Mouse (Mus musculus) MEL (cell line): Measurements from ENCODE around the gene Naaladl2. TPM values are rescaled to one million over a fixed set of nuclear protein-coding genes. Genes with fewer than 3 reads are reported as not detected.

Experiments used
- DNase-seq: peaks from one replicate; pipeline ENCODE4 v3.0.0; 2011; ENCODE audit warnings: low read depth, low spot score
- H3K27ac ChIP-seq: 2 replicates; pipeline ENCODE4 v1.5.1; 2012; ENCODE audit warnings: low read depth, mild to moderate bottlenecking, control low read depth, low read length, moderate library complexity; ENCODE audit not compliant: control insufficient read depth
- H3K27me3 ChIP-seq, 2 experiments: fragments of 150-350 bp in 1 of 2; sonication (generic) in 1 of 2; 2 replicates each; pipeline ENCODE4 v1.6.1; 2012; ENCODE audit warnings: low read length in 2 of 2, mild to moderate bottlenecking in 2 of 2, improper control_type of control experiment in 1 of 2, moderate library complexity in 1 of 2; ENCODE audit not compliant: insufficient read depth in 2 of 2, control insufficient read depth in 1 of 2
- H3K36me3 ChIP-seq, 2 experiments: 2 replicates each; pipeline ENCODE4 v1.6.1; 2012 to 2014; ENCODE audit warnings: low read length in 2 of 2, improper control_type of control experiment in 1 of 2, inconsistent platforms in 1 of 2, mild to moderate bottlenecking in 1 of 2; ENCODE audit not compliant: insufficient read depth in 2 of 2, control insufficient read depth in 1 of 2
- H3K4me1 ChIP-seq, 2 experiments: fragments of 150-350 bp in 1 of 2; sonication (generic) in 1 of 2; 2 replicates each; pipeline ENCODE4 v1.6.1; 2012; ENCODE audit warnings: low read length in 2 of 2, improper control_type of control experiment in 1 of 2, mild to moderate bottlenecking in 1 of 2; ENCODE audit not compliant: insufficient read depth in 2 of 2, control insufficient read depth in 1 of 2
- H3K4me3 ChIP-seq, 2 experiments: fragments of 150-350 bp in 1 of 2; sonication (generic) in 1 of 2; 2 replicates each; pipeline ENCODE4 v1.5.1; 2012; ENCODE audit warnings: low read depth in 2 of 2, low read length in 2 of 2, mild to moderate bottlenecking in 2 of 2, moderate library complexity in 2 of 2, control low read depth in 1 of 2, improper control_type of control experiment in 1 of 2; ENCODE audit not compliant: control insufficient read depth in 1 of 2, insufficient read depth in 1 of 2
- H3K79me2 ChIP-seq: 2 replicates; pipeline ENCODE4 v1.6.1; 2012; ENCODE audit warnings: mild to moderate bottlenecking, low read length, moderate library complexity; ENCODE audit not compliant: control insufficient read depth, poor library complexity, insufficient read depth
- H3K9ac ChIP-seq: 2 replicates; pipeline ENCODE4 v1.6.1; 2012; ENCODE audit warnings: low read depth, mild to moderate bottlenecking, control low read depth, low read length, moderate library complexity; ENCODE audit not compliant: control insufficient read depth, poor library complexity, severe bottlenecking
- H3K9me3 ChIP-seq: fragments of 150-350 bp; sonication (generic); replicated peaks from 2 replicates; pipeline ENCODE4 v1.6.1; 2012; ENCODE audit warnings: mild to moderate bottlenecking, low read length, improper control_type of control experiment, moderate library complexity; ENCODE audit not compliant: insufficient read depth
- BHLHE40 ChIP-seq: IDR thresholded peaks from 2 replicates; pipeline ENCODE4 v1.6.1; 2012; ENCODE audit warnings: low read depth, mild to moderate bottlenecking, inconsistent platforms, low read length, improper control_type of control experiment, borderline replicate concordance
- CHD1 ChIP-seq: IDR thresholded peaks from 2 replicates; pipeline ENCODE4 v1.6.1; 2012; ENCODE audit warnings: low read depth, mild to moderate bottlenecking, inconsistent platforms, low read length, improper control_type of control experiment
- CHD2 ChIP-seq: IDR thresholded peaks from 2 replicates; pipeline ENCODE4 v1.6.1; 2011; ENCODE audit warnings: low read length, improper control_type of control experiment
- CTCF ChIP-seq, 3 experiments: IDR thresholded peaks in 2 of 3; conservative IDR thresholded peaks in 1 of 3; 2 replicates each; pipeline ENCODE4 v1.5.1; 2011 to 2012; ENCODE audit warnings: low read length in 3 of 3, low read depth in 2 of 3, mild to moderate bottlenecking in 2 of 3, improper control_type of control experiment in 1 of 3, inconsistent platforms in 1 of 3, mixed read lengths in 1 of 3, moderate library complexity in 1 of 3; ENCODE audit not compliant: control insufficient read depth in 1 of 3, insufficient read depth in 1 of 3, poor library complexity in 1 of 3, severe bottlenecking in 1 of 3
- ELF1 ChIP-seq: IDR thresholded peaks from 2 replicates; pipeline ENCODE4 v1.6.1; 2014; ENCODE audit warnings: low read depth, mild to moderate bottlenecking, inconsistent platforms, low read length, improper control_type of control experiment, moderate library complexity
- EP300 ChIP-seq, 2 experiments: IDR thresholded peaks; 2 replicates each; pipeline ENCODE4 v1.6.1; 2011; ENCODE audit warnings: improper control_type of control experiment in 2 of 2, low read length in 2 of 2, low read depth in 1 of 2, mild to moderate bottlenecking in 1 of 2
- ETS1 ChIP-seq: IDR thresholded peaks from 2 replicates; pipeline ENCODE4 v1.6.1; 2012; ENCODE audit warnings: low read depth, mild to moderate bottlenecking, inconsistent platforms, low read length, improper control_type of control experiment, moderate library complexity
- GABPA ChIP-seq: IDR thresholded peaks from 2 replicates; pipeline ENCODE4 v1.6.1; 2012; ENCODE audit warnings: low read depth, mild to moderate bottlenecking, inconsistent platforms, low read length, improper control_type of control experiment, moderate library complexity
- GATA1 ChIP-seq: IDR thresholded peaks from 2 replicates; pipeline ENCODE4 v1.6.1; 2011; ENCODE audit warnings: low read depth, low read length, improper control_type of control experiment
- HCFC1 ChIP-seq: IDR thresholded peaks from 2 replicates; pipeline ENCODE4 v1.6.1; 2012; ENCODE audit warnings: low read depth, mild to moderate bottlenecking, inconsistent platforms, low read length, improper control_type of control experiment, moderate library complexity
- JUND ChIP-seq: IDR thresholded peaks from 2 replicates; pipeline ENCODE4 v1.6.1; 2011; ENCODE audit warnings: low read depth, mild to moderate bottlenecking, improper control_type of control experiment, low read length
- MAX ChIP-seq: IDR thresholded peaks from 2 replicates; pipeline ENCODE4 v1.6.1; 2011; ENCODE audit warnings: low read length, improper control_type of control experiment
- MAZ ChIP-seq: IDR thresholded peaks from 2 replicates; pipeline ENCODE4 v1.6.1; 2012; ENCODE audit warnings: low read depth, mild to moderate bottlenecking, inconsistent platforms, low read length, improper control_type of control experiment
- MYB ChIP-seq: IDR thresholded peaks from 2 replicates; pipeline ENCODE4 v1.6.1; 2011; ENCODE audit warnings: mild to moderate bottlenecking, low read depth, low read length, improper control_type of control experiment
- NELFE ChIP-seq: IDR thresholded peaks from 2 replicates; pipeline ENCODE4 v1.6.1; 2011; ENCODE audit warnings: low read depth, low read length, improper control_type of control experiment
- POLR2A ChIP-seq, 2 experiments: IDR thresholded peaks; 2 replicates each; pipeline ENCODE4 v1.6.1; 2011 to 2012; ENCODE audit warnings: low read length in 2 of 2, mild to moderate bottlenecking in 2 of 2, control low read depth in 1 of 2, improper control_type of control experiment in 1 of 2, low read depth in 1 of 2, moderate library complexity in 1 of 2; ENCODE audit not compliant: control insufficient read depth in 1 of 2, insufficient read depth in 1 of 2, poor library complexity in 1 of 2
- POLR2AphosphoS2 ChIP-seq: IDR thresholded peaks from 2 replicates; pipeline ENCODE4 v1.6.1; 2011; ENCODE audit warnings: low read length, improper control_type of control experiment
- POLR2AphosphoS5 ChIP-seq: IDR thresholded peaks from 2 replicates; pipeline ENCODE4 v1.6.1; 2012; ENCODE audit warnings: low read depth, borderline replicate concordance, mild to moderate bottlenecking, inconsistent platforms, low read length, moderate library complexity, mixed read lengths
- RAD21 ChIP-seq: IDR thresholded peaks from 2 replicates; pipeline ENCODE4 v1.6.1; 2011; ENCODE audit warnings: mild to moderate bottlenecking, low read depth, low read length, improper control_type of control experiment
- RCOR1 ChIP-seq: IDR thresholded peaks from 2 replicates; pipeline ENCODE4 v1.6.1; 2012; ENCODE audit warnings: low read depth, mild to moderate bottlenecking, inconsistent platforms, low read length, improper control_type of control experiment
- SIN3A ChIP-seq: IDR thresholded peaks from 2 replicates; pipeline ENCODE4 v1.6.1; 2012; ENCODE audit warnings: low read length, improper control_type of control experiment, inconsistent platforms
- TAL1 ChIP-seq: IDR thresholded peaks from 2 replicates; pipeline ENCODE4 v1.6.1; 2012; ENCODE audit warnings: mild to moderate bottlenecking, inconsistent platforms, low read length, moderate library complexity, mixed read lengths
- TCF12 ChIP-seq: IDR thresholded peaks from 2 replicates; pipeline ENCODE4 v1.6.1; 2014; ENCODE audit warnings: low read depth, mild to moderate bottlenecking, inconsistent platforms, low read length, improper control_type of control experiment, moderate library complexity
- USF1 ChIP-seq: IDR thresholded peaks from 2 replicates; pipeline ENCODE4 v1.6.1; 2014; ENCODE audit warnings: low read depth, mild to moderate bottlenecking, inconsistent platforms, low read length, improper control_type of control experiment, moderate library complexity
- USF2 ChIP-seq, 2 experiments: IDR thresholded peaks; 2 replicates each; pipeline ENCODE4 v1.6.1; 2011 to 2012; ENCODE audit warnings: improper control_type of control experiment in 2 of 2, low read length in 2 of 2, borderline replicate concordance in 1 of 2, inconsistent platforms in 1 of 2, low read depth in 1 of 2, mild to moderate bottlenecking in 1 of 2; ENCODE audit not compliant: insufficient read depth in 1 of 2
- ZC3H11A ChIP-seq: IDR thresholded peaks from 2 replicates; pipeline ENCODE4 v1.6.1; 2012; ENCODE audit warnings: low read depth, mild to moderate bottlenecking, inconsistent platforms, low read length, improper control_type of control experiment
- ZKSCAN1 ChIP-seq: IDR thresholded peaks from 2 replicates; pipeline ENCODE4 v1.6.1; 2012; ENCODE audit warnings: low read depth, mild to moderate bottlenecking, inconsistent platforms, low read length, improper control_type of control experiment, moderate library complexity
- ZNF384 ChIP-seq: IDR thresholded peaks from 2 replicates; pipeline ENCODE4 v1.6.1; 2012; ENCODE audit warnings: low read depth, mild to moderate bottlenecking, inconsistent platforms, low read length, improper control_type of control experiment
- polyA plus RNA-seq, 2 experiments: library from polyadenylated mRNA; stranded (reverse) in 1 of 2; unstranded in 1 of 2; fragments of >175 nt in 1 of 2; fragments of >200 nt in 1 of 2; gene quantifications; 2 replicates each; pipeline versions ENCODE4 v1.2.1 to v1.2.4; 2012; ENCODE audit warnings: low replicate concordance in 2 of 2, low read depth in 1 of 2; ENCODE audit not compliant: insufficient read length in 2 of 2, insufficient read depth in 1 of 2, missing spikeins in 1 of 2
- total RNA-seq: library from RNA; depleted of rRNA; stranded (reverse); fragments of 300-350 nt; gene quantifications from 2 replicates; pipeline ENCODE4 v1.2.3, GENCODE M21; 2012

The Naaladl2 gene
- total and polyA plus RNA-seq, 3 experiments: 0.17 TPM; not detected in 2

DNA sequence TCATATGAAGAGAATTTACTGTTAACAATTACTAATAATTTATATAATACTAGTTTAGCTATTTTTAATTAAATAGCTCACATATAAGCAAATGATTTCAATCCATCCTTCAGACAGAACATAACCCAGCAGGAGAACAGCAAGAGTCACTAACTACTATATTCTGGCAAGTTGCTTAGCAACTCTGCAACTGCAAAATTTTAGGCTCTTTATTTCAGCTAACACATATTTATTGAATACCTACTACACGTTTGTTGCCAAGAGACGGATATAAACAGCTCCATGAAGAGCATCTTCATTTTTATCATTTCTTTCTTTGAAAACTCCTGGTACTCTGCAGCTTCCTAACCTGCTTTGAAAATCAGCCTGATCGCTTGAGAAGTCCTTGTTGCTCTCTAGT, 429.3 kb downstream of the Naaladl2 start:
- no peaks in the 10 kb centered on the region for H3K9me3 ChIP-seq
- H3K4me3 ChIP-seq: no peak overlapping the region
- no peaks in the 10 kb centered on the region for H3K36me3 ChIP-seq
- H3K4me1 ChIP-seq: no peaks in the 10 kb centered on the region
- H3K27ac ChIP-seq: no peak overlapping the region
- H3K9ac ChIP-seq: no peak overlapping the region
- no peak for TF ChIP-seq MAZ
- TF ChIP-seq USF1: no peak
- TF ChIP-seq CTCF (IDR thresholded peaks at IDR 0.05 in 2 of 3, conservative IDR thresholded peaks at IDR 0.05 in 1 of 3; ENCODE audit: control insufficient read depth in 1 of 3, insufficient read depth in 1 of 3, low read depth in 2 of 3, low read length in 3 of 3, poor library complexity in 1 of 3, severe bottlenecking in 1 of 3): no peak
- TF ChIP-seq ZNF384: no peak
- TF ChIP-seq EP300 (IDR thresholded peaks at IDR 0.05; ENCODE audit: low read depth in 1 of 2, low read length in 2 of 2): no peak
- no peak for TF ChIP-seq USF2 (IDR thresholded peaks at IDR 0.05; ENCODE audit: borderline replicate concordance in 1 of 2, insufficient read depth in 1 of 2, low read depth in 1 of 2, low read length in 2 of 2)
- no peak for TF ChIP-seq GATA1
- TF ChIP-seq GABPA: no peak
- TF ChIP-seq ZKSCAN1: no peak
- no peak for TF ChIP-seq NELFE
- no peak for TF ChIP-seq POLR2A (IDR thresholded peaks at IDR 0.05; ENCODE audit: control insufficient read depth in 1 of 2, insufficient read depth in 1 of 2, low read depth in 1 of 2, low read length in 2 of 2, poor library complexity in 1 of 2)
- TF ChIP-seq TCF12: no peak
- TF ChIP-seq SIN3A: no peak
- TF ChIP-seq CHD1: no peak
- TF ChIP-seq RCOR1: no peak
- no peak for TF ChIP-seq MAX
- TF ChIP-seq BHLHE40: no peak
- no peak for TF ChIP-seq ZC3H11A
- TF ChIP-seq TAL1: no peak
- no peak for DNase-seq
- H3K79me2 ChIP-seq: no peaks in the 10 kb centered on the region
- H3K27me3 ChIP-seq: no peaks in the 10 kb centered on the region

DNA sequence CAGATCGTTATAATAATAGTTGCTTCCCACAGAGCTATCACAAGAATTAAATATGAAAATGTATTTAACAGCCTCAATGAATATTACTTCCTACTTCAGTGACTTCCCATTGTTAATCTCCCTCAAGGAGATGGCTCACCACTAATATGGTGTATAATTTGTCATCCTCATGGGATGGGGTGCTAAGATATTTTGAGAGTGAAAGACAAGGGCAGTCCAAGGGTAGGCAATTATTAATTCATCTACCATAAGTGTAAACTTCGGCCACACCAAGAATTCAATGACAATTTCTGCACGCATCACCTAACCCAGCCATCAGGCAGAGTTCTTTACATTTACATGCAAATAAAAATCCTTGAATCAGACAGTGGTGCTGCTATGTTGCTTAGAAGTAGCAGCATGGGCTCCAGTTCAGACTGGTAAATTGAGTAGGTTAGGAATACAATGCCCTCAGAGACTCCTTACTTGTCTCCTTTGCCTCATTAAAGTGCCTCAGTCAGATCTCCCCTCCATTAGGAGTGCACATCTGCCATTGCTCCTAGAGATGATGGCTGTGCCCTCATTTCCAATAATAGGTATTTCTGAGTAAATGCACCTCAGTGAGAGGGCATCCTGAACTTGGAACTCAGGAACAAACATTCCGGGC, 438.2 kb downstream of the Naaladl2 start:
- Histone ChIP-seq H3K27ac (no peak overlapping the region), H3K27me3 (no peaks in the 10 kb centered on the region), H3K36me3 (no peaks in the 10 kb centered on the region), H3K4me1 (no peaks in the 10 kb centered on the region), H3K9me3 (no peaks in the 10 kb centered on the region), H3K9ac (no peak overlapping the region), H3K79me2 (no peaks in the 10 kb centered on the region), H3K4me3 (no peak overlapping the region)
- no peak for DNase-seq
- TF ChIP-seq JUND (no peak), CHD2 (no peak), NELFE (no peak), HCFC1 (no peak), ZC3H11A (no peak), POLR2AphosphoS5 (no peak), MYB (no peak), MAZ (no peak), MAX (no peak), POLR2AphosphoS2 (no peak), ELF1 (no peak), ZNF384 (no peak), BHLHE40 (no peak), RAD21 (no peak), ETS1 (no peak)
